Mouse (Mus musculus) myocyte (in vitro differentiated cells): ENCODE measurements around the gene S100a13. TPM values are rescaled to one million over a fixed set of nuclear protein-coding genes. Genes with fewer than 3 reads are reported as not detected.

Experiments
- H3K27me3 ChIP-seq: one replicate; pipeline ENCODE4 v1.6.1; 2011; ENCODE audit not compliant: control insufficient read depth, insufficient read depth, insufficient read length
- H3K36me3 ChIP-seq: one replicate; pipeline ENCODE4 v1.6.1; 2011; ENCODE audit not compliant: control insufficient read depth, insufficient read depth
- H3K4me2 ChIP-seq: one replicate; pipeline ENCODE4 v1.6.1; 2011; ENCODE audit warnings: low read depth, control low read depth
- H3K4me3 ChIP-seq: one replicate; pipeline ENCODE4 v1.5.1; 2011; ENCODE audit warnings: mild to moderate bottlenecking, control low read depth, moderate library complexity
- H3K79me2 ChIP-seq: one replicate; pipeline ENCODE4 v1.6.1; 2011; ENCODE audit not compliant: control insufficient read depth, insufficient read depth
- H3ac ChIP-seq: one replicate; pipeline ENCODE4 v1.6.1; 2011; ENCODE audit not compliant: control insufficient read depth, insufficient read length
- CEBPB ChIP-seq: IDR thresholded peaks from 2 replicates; pipeline ENCODE4 v1.6.1; 2011; ENCODE audit warnings: mild to moderate bottlenecking, moderate library complexity; ENCODE audit not compliant: poor library complexity, insufficient read depth, severe bottlenecking
- E2F4 ChIP-seq: IDR thresholded peaks from one replicate; pipeline ENCODE4 v1.6.1; 2011; ENCODE audit warnings: mild to moderate bottlenecking, control low read depth, moderate library complexity; ENCODE audit not compliant: insufficient read depth
- MAX ChIP-seq: IDR thresholded peaks from one replicate; pipeline ENCODE4 v1.6.1; 2011; ENCODE audit warnings: low read depth, mild to moderate bottlenecking, control low read depth
- MYOD1 ChIP-seq, 3 experiments: IDR thresholded peaks; one replicate each; pipeline ENCODE4 v1.6.1; 2011; ENCODE audit warnings: control low read depth in 2 of 3, low read depth in 2 of 3, mild to moderate bottlenecking in 2 of 3, moderate library complexity in 1 of 3; ENCODE audit not compliant: insufficient read length in 2 of 3, control insufficient read depth in 1 of 3
- MYOG ChIP-seq, 3 experiments: IDR thresholded peaks; one replicate each; pipeline ENCODE4 v1.6.1; 2011; ENCODE audit warnings: control low read depth in 2 of 3, low read depth in 2 of 3, mild to moderate bottlenecking in 2 of 3; ENCODE audit not compliant: insufficient read length in 2 of 3, control insufficient read depth in 1 of 3, insufficient read depth in 1 of 3
- POLR2A ChIP-seq: IDR thresholded peaks from one replicate; pipeline ENCODE4 v1.6.1; 2011; ENCODE audit warnings: low read depth, mild to moderate bottlenecking, control low read depth, moderate library complexity; ENCODE audit not compliant: insufficient read length
- POLR2AphosphoS2 ChIP-seq: IDR thresholded peaks from one replicate; pipeline ENCODE4 v1.6.1; 2011; ENCODE audit warnings: low read depth, control low read depth; ENCODE audit not compliant: insufficient read length
- REST ChIP-seq: IDR thresholded peaks from one replicate; pipeline ENCODE4 v1.6.1; 2011; ENCODE audit warnings: mild to moderate bottlenecking, control low read depth, moderate library complexity; ENCODE audit not compliant: insufficient read depth, insufficient read length
- SRF ChIP-seq: IDR thresholded peaks from one replicate; pipeline ENCODE4 v1.6.1; 2011; ENCODE audit warnings: low read depth; ENCODE audit not compliant: control insufficient read depth, insufficient read length
- TCF12 ChIP-seq: IDR thresholded peaks from one replicate; pipeline ENCODE4 v1.6.1; 2011; ENCODE audit warnings: mild to moderate bottlenecking, control low read depth; ENCODE audit not compliant: poor library complexity, insufficient read depth, severe bottlenecking
- TCF3 ChIP-seq: IDR thresholded peaks from one replicate; pipeline ENCODE4 v1.6.1; 2011; ENCODE audit warnings: low read depth, control low read depth; ENCODE audit not compliant: insufficient read length
- USF1 ChIP-seq: IDR thresholded peaks from one replicate; pipeline ENCODE4 v1.6.1; 2011; ENCODE audit warnings: low read depth, mild to moderate bottlenecking, control low read depth, moderate library complexity
- polyA plus RNA-seq: library from polyadenylated mRNA; unstranded; fragments of >200 nt; fragmentation: generic; extraction: Trizol; gene quantifications from one replicate; pipeline ENCODE4 v1.2.1, GENCODE M21; 2012; ENCODE audit warnings: missing spikeins

The S100a13 gene
- polyA plus RNA-seq, 1 experiment = 106 TPM

GRCm38 (mm10) chr3:90515789-90516188 lies 1.6 kb downstream of the S100a13 start:
- peak overlapping the region; percentile 52 for H3K4me3 ChIP-seq

DNA sequence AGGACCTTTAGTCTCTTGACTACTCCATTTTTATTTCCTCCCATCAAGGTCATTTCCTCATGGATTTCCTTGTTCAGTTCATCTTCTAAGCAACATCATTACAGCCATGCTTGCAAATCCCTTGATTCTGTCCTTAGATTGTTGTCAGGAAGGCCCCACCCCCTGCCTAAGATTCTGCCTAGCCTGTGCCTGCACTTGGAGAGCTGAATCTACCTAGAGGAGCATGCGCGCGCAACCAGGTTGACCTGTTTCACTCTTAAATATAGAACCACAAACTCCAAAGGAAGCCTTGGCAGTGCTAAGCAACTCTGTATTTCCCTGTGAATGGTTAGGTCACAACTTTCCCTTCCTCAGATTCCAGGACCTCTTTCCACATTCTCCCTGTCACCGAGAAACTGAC lies 3.5 kb downstream of the S100a13 start:
- H3K4me2 ChIP-seq = no peak overlapping the region
- no peaks in the 10 kb centered on the region for H3K27me3 ChIP-seq
- no peak for TF ChIP-seq TCF3
- no peak for TF ChIP-seq POLR2A
- TF ChIP-seq REST = no peak
- no peak for TF ChIP-seq MYOD1 (IDR thresholded peaks at IDR 0.05; ENCODE audit: control insufficient read depth in 1 of 3, insufficient read length in 2 of 3, low read depth in 2 of 3)
- no peak for TF ChIP-seq MYOG (IDR thresholded peaks at IDR 0.05; ENCODE audit: control insufficient read depth in 1 of 3, insufficient read depth in 1 of 3, insufficient read length in 2 of 3, low read depth in 2 of 3)
- no peak for TF ChIP-seq E2F4
- H3K36me3 ChIP-seq = no peaks in the 10 kb centered on the region
- H3K79me2 ChIP-seq = no peaks in the 10 kb centered on the region
- no peak overlapping the region for H3ac ChIP-seq
- no peak overlapping the region for H3K4me3 ChIP-seq

More at GRCm38 (mm10) chr3:90515789-90516188, 1.6 kb downstream of the S100a13 start:
- H3ac ChIP-seq = no peak overlapping the region
- TF ChIP-seq E2F4 (no peak), MYOG (IDR thresholded peaks at IDR 0.05; ENCODE audit: control insufficient read depth in 1 of 3, insufficient read depth in 1 of 3, insufficient read length in 2 of 3, low read depth in 2 of 3) (no peak)
- no peaks in the 10 kb centered on the region for H3K27me3 ChIP-seq
- H3K36me3 ChIP-seq = no peaks in the 10 kb centered on the region
- no peaks in the 10 kb centered on the region for H3K79me2 ChIP-seq
- peak overlapping the region; percentile 96 for H3K4me2 ChIP-seq

DNA sequence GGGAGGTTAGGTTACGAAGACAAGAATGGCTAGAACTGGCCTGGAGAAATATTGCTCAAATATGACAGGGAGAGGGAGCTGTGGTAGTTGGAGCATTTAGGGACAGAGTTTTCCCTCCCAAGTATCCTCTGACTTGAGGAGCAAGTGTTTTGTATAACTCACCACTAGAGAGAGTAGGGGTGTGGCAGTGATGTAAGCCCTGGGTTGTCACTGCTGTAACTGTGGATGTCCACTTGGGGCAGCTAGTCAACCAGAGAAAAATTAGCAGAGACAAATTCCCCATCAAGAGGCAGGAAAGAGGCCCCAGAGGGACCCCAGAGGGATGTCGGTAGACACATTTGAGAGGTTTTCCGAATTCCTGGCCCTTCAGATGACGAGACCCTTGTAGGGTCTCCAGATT lies 11.2 kb downstream of the S100a13 start:
- Histone ChIP-seq H3K79me2 (no peaks in the 10 kb centered on the region), H3K36me3 (no peaks in the 10 kb centered on the region), H3K4me2 (peak overlapping the region; percentile 44), H3ac (no peak overlapping the region), H3K4me3 (no peak overlapping the region), H3K27me3 (no peaks in the 10 kb centered on the region)
- TF ChIP-seq TCF12 = no peak
- TF ChIP-seq POLR2AphosphoS2 = peak; percentile 40
- 0 out of 2 replicates have a peak, but pooled peaks have one; percentile 6 for TF ChIP-seq CEBPB
- no peak for TF ChIP-seq MAX
- no peak for TF ChIP-seq POLR2A

DNA sequence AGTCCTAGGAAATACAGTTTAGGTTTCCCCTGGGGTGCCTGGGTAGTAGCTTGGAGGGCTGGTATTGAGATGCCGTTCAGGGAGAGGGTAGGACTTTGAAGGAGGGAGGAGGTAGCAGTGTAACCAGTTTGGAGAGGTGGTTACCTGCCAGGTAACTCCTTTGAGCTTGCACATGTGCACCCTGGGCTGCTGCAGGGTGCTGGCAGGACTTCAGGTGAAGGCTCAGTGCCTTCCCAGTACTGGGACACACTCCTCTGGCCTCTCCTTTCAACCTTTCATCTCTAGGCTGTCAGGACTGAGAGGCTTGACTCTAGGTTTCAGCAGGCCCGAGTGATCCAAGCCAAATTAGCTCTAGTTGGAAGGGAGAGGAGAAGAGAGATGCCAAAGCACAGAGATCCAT lies 11.8 kb downstream of the S100a13 start:
- Histone ChIP-seq H3K79me2 (no peaks in the 10 kb centered on the region), H3K27me3 (no peaks in the 10 kb centered on the region), H3K36me3 (no peaks in the 10 kb centered on the region), H3K4me3 (no peak overlapping the region), H3K4me2 (peak overlapping the region; percentile 44), H3ac (no peak overlapping the region)
- TF ChIP-seq POLR2A (no peak), TCF12 (no peak), POLR2AphosphoS2 (no peak), TCF3 (no peak), MYOD1 (IDR thresholded peaks at IDR 0.05; ENCODE audit: control insufficient read depth in 1 of 3, insufficient read length in 2 of 3, low read depth in 2 of 3) (no peak), MAX (no peak)

DNA sequence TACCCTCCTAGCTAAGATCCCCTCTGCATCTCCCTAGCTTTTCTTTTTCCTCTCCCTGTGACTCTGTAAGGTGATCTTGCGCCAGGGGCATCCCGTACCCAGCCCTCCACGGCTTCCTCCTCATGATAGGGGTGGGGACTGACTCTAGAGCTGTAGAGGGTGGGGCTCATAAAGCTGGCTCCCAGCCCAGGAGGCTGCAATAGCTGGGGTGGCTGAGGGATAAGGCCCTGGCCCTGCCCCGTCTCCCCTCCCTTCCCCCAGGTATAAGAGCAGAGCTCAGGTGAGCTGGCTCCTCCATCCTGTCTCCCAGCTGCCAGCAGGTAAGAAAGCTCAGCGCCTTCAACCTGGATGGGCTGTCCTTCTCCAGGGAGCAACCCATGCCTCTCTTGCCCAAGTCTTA lies 12.3 kb downstream of the S100a13 start, which contains the start of gene S100a14:
TSS of gene S100a14 (plus strand) at position 277 of the 400 bp plus-strand sequence.
- no peak for TF ChIP-seq POLR2A
- TF ChIP-seq POLR2AphosphoS2 = no peak
- TF ChIP-seq CEBPB = no peak
- TF ChIP-seq TCF12 = no peak
- TF ChIP-seq MYOD1 (IDR thresholded peaks at IDR 0.05; ENCODE audit: control insufficient read depth in 1 of 3, insufficient read length in 2 of 3, low read depth in 2 of 3) = no peak
- TF ChIP-seq E2F4 = no peak
- TF ChIP-seq MYOG (IDR thresholded peaks at IDR 0.05; ENCODE audit: control insufficient read depth in 1 of 3, insufficient read depth in 1 of 3, insufficient read length in 2 of 3, low read depth in 2 of 3) = no peak
- no peak for TF ChIP-seq MAX
- no peak for TF ChIP-seq SRF
- TF ChIP-seq TCF3 = no peak
- no peak for TF ChIP-seq REST
- TF ChIP-seq USF1 = no peak
- Histone ChIP-seq H3ac (no peak within 1 kb of the TSS), H3K79me2 (no peaks in the 10 kb centered on the region), H3K36me3 (no peaks in the 10 kb centered on the region), H3K27me3 (no peaks in the 10 kb centered on the region), H3K4me2 (peak within 1 kb of the TSS; percentile 44), H3K4me3 (no peak within 1 kb of the TSS)
